Mouse (Mus musculus) cerebellum, adult 11 months (tissue): ENCODE data around the gene Jund.

ENCODE experiments used
- DNase-seq: peaks from one replicate; pipeline ENCODE4 v3.0.0; 2022

Gene Jund

GRCm38 (mm10) chr8:70700555-70700922 is 1.8 kb downstream of the Jund start:
- peak; percentile 86 for DNase-seq

- no peak for DNase-seq
These were observed 2.6 kb downstream of the Jund start for GRCm38 (mm10) chr8:70701048-70701981.

- DNase-seq: no peak
These were observed 3.5 kb downstream of the Jund start for GRCm38 (mm10) chr8:70701982-70702841.

- DNase-seq: peak; percentile 86
These were observed 4.1 kb downstream of the Jund start for GRCm38 (mm10) chr8:70702842-70703182.

GRCm38 (mm10) chr8:70703287-70703686 is 4.5 kb downstream of the Jund start, which contains the start of gene Iqcn:
Gene Iqcn, plus strand, starts transcription at chr8:70703457.
- DNase-seq: no peak

GRCm38 (mm10) chr8:70708281-70708680 is 9.5 kb downstream of the Jund start:
- no peak for DNase-seq

DNA sequence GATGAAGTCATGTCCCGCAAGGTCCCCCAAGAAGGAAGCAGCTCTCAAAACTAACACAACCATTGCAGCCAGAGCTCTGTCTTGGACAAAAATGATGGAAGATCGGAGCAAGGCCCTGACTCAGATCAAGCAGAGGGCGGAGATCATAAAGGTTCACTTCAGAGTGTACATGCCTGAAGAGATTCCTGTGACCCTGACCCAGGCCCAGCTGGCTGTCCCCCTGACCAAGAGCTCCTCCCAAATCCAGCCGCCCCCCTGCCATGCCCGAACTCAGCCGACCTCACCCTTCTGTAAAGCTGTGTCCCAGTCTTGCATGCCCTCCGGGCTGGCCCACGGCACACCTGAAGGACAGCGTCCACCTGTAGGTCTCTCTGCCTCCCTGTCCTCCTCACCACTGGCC is 11.0 kb downstream of the Jund start:
- DNase-seq: no peak

DNA sequence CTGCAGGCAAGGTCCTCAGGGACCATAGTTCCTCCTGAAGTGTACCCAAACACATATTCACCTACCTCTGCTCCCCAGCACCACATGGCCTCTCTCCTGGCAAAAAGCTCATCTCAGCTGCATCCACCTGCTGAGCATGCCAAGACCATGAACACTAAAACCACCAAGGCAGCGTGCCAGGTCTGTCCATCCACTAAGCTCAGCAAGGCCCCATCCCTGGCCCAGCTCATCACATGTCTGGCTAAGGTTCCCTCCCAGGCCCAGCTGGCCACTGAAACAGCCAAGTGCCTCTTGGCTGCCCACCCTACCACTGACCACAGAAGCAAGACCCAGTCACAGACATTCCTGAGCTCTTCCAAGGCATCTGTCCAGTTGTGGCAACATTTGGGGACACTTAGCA is 11.5 kb downstream of the Jund start:
- no peak for DNase-seq

GRCm38 (mm10) chr8:70711041-70711440 is 12.3 kb downstream of the Jund start:
- no peak for DNase-seq

DNA sequence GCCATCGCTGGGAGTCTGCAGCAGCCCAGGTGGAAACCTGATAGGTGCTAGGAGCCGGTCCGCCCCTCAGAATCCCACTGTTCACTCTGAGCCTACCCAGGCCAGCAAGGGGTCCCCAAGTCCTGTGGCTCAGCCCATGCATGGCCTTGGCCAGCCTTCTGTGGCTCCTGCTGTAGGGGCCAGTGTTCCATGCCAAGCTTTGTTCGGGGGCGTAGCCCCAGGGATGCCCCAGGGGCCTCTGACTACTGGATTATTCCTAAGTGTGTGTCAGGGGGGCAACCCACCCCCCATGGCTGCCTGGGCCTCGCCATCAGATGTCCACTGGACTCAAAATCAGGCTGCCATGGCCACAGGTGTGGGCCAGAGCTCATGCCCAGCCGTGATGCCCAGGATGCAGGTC is 15.2 kb downstream of the Jund start:
- DNase-seq: no peak

- no peak for DNase-seq
These were observed 16.3 kb downstream of the Jund start for GRCm38 (mm10) chr8:70715086-70715485.

DNA sequence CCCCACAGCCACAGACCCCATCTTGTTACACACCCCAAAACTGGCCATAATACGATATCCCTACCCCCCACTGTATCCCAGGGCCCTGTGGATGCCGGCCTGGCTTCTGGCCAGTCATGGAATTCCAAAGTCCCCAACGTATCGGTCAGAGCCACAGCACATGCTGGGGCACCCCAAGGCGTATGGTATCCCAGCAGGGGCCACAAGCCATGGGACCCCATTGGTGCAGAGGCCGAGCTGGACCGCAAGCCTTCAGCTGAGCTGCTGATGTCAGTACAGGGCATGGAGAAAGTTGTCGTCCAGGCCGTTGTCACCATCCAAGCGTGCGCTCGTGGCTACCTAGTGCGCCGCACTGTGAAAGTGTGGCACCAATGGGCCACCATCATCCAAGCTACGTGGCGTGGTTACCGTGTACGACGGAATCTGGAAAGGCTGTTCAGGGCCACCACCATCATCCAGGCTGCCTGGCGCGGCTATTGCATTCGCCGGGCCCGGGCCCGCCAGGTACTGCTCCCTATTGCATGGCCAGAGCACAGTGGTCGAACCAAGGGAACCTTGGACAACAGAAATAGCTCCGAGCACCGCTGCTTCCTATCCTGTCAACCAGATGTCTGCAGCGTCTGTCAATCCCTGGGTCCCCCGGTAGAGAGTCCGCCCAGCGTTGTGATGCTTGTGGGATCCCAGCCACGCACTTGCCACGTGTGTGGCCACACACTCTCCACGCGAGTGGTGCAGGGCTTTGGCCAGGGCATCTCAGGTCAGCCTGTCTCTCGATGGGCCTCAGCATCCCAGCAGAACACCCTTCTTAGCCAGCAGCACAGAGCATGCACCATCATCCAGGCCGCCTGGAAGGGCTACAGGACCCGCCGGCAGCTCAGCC is 18.0 kb downstream of the Jund start:
- DNase-seq: no peak

GRCm38 (mm10) chr8:70718297-70718696 is 19.5 kb downstream of the Jund start, which contains the start of gene Gm3336:
Gene Gm3336, plus strand, starts transcription at chr8:70718543.
- DNase-seq: peak; percentile 72

DNA sequence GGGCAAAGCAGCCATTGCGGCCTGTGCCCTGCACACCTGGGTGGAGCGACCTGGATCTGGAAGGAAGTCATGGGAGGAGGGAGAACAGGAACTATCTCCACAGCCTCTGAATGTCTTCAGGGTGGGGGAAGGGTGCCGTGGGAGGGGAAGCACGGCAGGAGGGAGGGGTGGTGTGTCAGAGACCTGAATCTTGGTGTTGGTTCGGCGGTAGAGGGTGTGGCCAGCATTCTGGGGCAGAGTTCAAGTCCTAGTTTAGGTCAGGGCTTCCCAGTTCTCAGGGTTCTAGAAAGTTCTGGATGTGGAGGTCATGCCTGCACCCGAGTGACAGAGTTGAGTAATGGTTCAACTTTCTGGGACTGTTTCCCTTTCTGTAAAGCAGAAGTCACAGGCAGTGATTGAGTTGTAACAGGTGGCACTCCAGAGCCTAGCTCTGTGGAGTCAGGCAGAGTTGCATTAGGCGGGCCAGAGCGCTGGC is 21.1 kb downstream of the Jund start:
- no peak for DNase-seq

GRCm38 (mm10) chr8:70720739-70721138 is 22.0 kb downstream of the Jund start:
- peak; percentile 71 for DNase-seq

DNA sequence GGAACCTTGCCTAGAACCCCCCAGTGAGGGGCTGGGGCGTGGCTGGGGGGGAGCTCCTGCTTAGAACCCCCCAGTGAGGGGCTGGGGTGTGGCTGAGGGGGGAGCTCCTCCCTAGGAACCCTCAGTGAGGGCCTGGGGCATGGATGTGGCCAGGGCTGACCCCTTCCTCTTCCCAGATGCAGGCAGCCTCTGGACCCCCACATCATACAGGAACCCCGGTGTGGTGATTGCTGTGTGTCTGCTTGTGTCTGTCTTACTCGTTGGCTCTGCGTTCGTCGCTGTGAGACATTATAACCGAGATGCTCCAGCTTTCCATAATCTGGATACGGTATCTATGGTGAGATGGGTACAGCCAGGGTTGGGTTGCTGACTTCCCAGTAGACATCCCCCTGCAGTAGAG is 22.9 kb downstream of the Jund start:
- DNase-seq: no peak

DNA sequence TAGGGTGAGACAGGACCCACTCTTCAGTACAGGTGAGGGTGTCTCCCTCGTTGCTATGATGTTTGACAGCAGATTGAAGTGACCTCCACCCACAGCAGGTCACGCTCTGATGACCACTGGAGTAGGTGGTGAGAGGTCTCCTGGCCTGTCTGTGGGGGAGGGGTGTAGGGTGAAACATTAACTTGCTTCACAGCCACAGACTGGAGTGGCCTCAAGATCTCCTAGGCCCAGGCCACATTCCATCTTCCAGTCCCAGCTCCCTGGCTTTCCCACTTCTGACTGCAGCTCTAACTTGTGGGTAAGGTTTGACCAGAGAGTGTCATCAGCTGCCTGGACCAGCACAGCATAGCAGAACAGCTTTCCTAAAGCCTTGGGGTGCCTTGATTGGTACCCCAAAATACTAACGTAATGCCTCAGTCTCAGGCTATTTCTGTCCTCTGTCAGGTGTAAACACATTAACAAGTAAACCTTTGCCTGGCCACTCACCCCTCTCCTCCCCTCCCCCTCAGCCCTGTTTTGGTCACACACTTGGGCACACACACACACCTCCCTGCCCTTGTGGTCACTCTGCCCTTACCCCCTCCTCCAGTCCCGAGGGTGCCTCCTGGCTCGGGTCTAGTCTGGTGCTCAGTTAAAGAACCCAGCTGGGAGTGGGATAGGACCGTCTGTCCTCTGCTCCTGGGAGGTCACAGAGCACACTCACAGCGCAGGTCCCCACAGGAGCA is 24.9 kb downstream of the Jund start, which contains the start of gene Pde4c:
TSS of gene Pde4c (plus strand) at position 235 of the 725 bp plus-strand sequence.
- DNase-seq: no peak

- no peak for DNase-seq
These were observed 25.5 kb downstream of the Jund start for GRCm38 (mm10) chr8:70724216-70724615.

GRCm38 (mm10) chr8:70725792-70726447 is 27.2 kb downstream of the Jund start:
- no peak for DNase-seq

GRCm38 (mm10) chr8:70726721-70727120 is 28.0 kb downstream of the Jund start:
- DNase-seq: no peak

DNA sequence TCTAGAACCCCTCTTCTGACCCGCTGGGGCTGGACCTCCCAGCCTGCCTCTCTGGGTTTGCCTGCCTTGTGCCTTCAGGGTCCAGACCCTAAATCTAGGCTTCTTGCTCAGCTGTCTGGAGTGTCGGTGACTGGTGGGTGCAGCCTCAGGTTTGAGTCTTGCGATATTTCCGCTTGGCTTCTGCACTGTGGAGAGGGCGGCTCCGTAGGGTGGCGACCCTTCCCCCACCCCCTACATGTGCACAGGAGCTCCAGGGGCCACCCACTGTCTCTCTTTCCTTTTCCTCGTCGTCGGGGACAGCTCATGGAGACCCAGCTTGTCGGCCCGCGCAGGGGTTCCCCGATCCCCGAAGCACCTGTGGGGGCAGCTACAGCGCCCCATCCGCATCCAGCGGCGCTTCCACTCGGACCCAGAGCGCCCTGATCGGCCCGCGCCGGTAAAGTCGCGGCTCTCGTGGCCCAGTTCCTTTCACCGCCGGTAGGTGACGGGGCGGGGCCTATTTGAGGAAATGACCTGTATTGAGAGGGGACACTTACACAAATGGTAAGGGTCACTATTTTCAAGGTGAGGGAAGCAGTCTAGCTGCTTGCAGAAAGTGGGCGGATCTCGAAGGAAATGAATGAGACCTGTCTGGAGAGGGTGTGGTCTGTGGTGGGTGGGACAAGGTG is 31.2 kb downstream of the Jund start:
- DNase-seq: no peak
